Mouse (Mus musculus) liver, embryonic 14.5 days (tissue): ENCODE measurements around the gene Sh3bp4. TPM values are rescaled to one million over a fixed set of nuclear protein-coding genes. Genes with fewer than 3 reads are reported as not detected.

Experiments used
- ATAC-seq: fragments of 200-750 bp; cut with Nextera tagmentation; 2 replicates; pipeline ENCODE4 v1.8.0; 2017; ENCODE audit warnings: moderate number of reproducible peaks, mild to moderate bottlenecking, moderate library complexity; ENCODE audit not compliant: insufficient read depth
- DNase-seq, 3 experiments: peaks; one replicate each; pipeline ENCODE4 v3.0.0-alpha.2; 2012 to 2013; ENCODE audit warnings: low read depth in 3 of 3, low spot score in 3 of 3
- H3K27ac ChIP-seq: fragments of 300-500 bp; sonication (generic); 2 replicates; pipeline ENCODE4 v1.5.1; 2014; ENCODE audit warnings: moderate library complexity, mild to moderate bottlenecking, control low read depth, inconsistent platforms
- H3K27me3 ChIP-seq: fragments of 300-500 bp; sonication (generic); 2 replicates; pipeline ENCODE4 v1.6.1; 2014; ENCODE audit warnings: mild to moderate bottlenecking, low read length, moderate library complexity; ENCODE audit not compliant: control insufficient read depth, insufficient read depth
- H3K36me3 ChIP-seq: fragments of 300-500 bp; sonication (generic); replicated peaks from 2 replicates; pipeline ENCODE4 v1.6.1; 2014; ENCODE audit warnings: low read depth; ENCODE audit not compliant: control insufficient read depth, insufficient read depth
- H3K4me1 ChIP-seq, 2 experiments: fragments of 200-500 bp in 1 of 2; fragments of 300-500 bp in 1 of 2; sonication (generic) in 1 of 2; replicated peaks; 2 replicates each; pipeline ENCODE4 v1.6.1; 2012 to 2014; ENCODE audit warnings: antibody characterized with exemption in 1 of 2, inconsistent platforms in 1 of 2, low read length in 1 of 2; ENCODE audit not compliant: control insufficient read depth in 2 of 2, insufficient read depth in 2 of 2
- H3K4me2 ChIP-seq: fragments of 300-500 bp; sonication (generic); 2 replicates; pipeline ENCODE4 v1.6.1; 2014; ENCODE audit warnings: low read depth, mild to moderate bottlenecking, control low read depth, moderate library complexity
- H3K4me3 ChIP-seq, 2 experiments: fragments of 200-500 bp in 1 of 2; fragments of 300-500 bp in 1 of 2; sonication (generic) in 1 of 2; 2 replicates each; pipeline ENCODE4 v1.5.1; 2012 to 2014; ENCODE audit warnings: low read depth in 2 of 2, low read length in 2 of 2, mild to moderate bottlenecking in 2 of 2, control low read depth in 1 of 2, inconsistent platforms in 1 of 2, moderate library complexity in 1 of 2; ENCODE audit not compliant: insufficient read depth in 1 of 2
- H3K9ac ChIP-seq: fragments of 300-500 bp; sonication (generic); replicated peaks from 2 replicates; pipeline ENCODE4 v1.6.1; 2014; ENCODE audit warnings: mild to moderate bottlenecking, control low read depth, moderate library complexity
- H3K9me3 ChIP-seq: fragments of 300-500 bp; sonication (generic); 2 replicates; pipeline ENCODE4 v1.6.1; 2016; ENCODE audit warnings: low read length, mixed read lengths; ENCODE audit not compliant: control insufficient read depth
- CTCF ChIP-seq: IDR thresholded peaks from 2 replicates; pipeline ENCODE4 v1.5.1; 2016; ENCODE audit warnings: antibody characterized with exemption, low read depth, control low read depth
- EP300 ChIP-seq: IDR thresholded peaks from 2 replicates; pipeline ENCODE4 v1.6.1; 2016; ENCODE audit warnings: antibody characterized with exemption, low read depth
- WGBS: fragments of 180-500 bp; shearing (Covaris S2); extraction: QIAGEN DNeasy Blood & Tissue Kit; methylation state at CpG from one replicate; pipeline ENCODE4 v1.1.7; 2014; ENCODE audit not compliant: insufficient replicate concordance; 5-methylcytosine and 5-hydroxymethylcytosine counted together
- polyA plus RNA-seq, 2 experiments: library from polyadenylated mRNA; depleted of rRNA in 1 of 2; stranded (reverse) in 1 of 2; unstranded in 1 of 2; fragments of >200 nt; fragmentation: Nextera tagmentation in 1 of 2; extraction: Ambion mirVana in 1 of 2; gene quantifications; 2 replicates each; pipeline versions ENCODE4 v1.2.1 to v1.2.3; 2012 to 2014

The Sh3bp4 gene
- polyA plus RNA-seq, 2 experiments: 0.51 to 0.63 TPM

DNA sequence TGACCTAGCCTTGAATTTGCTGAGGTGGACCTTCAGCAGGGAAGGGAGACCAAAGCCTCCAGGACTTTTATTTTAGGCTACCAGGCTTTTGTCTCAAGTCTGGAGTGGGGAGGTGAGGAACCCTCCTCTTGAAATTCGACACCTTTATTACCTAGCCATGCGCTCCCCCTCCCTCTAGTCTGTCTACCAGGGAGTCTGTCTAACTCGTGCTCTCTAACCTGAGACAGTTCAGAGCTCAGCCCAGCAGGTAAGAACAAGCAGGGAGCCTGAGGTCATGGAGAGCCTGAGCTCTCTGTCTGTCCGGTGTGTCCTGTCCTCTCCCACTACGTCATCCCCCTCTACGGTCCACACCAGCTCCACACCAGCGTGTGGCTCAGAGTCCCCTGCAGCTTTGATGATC is 39.6 kb downstream of the Sh3bp4 start:
- Histone ChIP-seq H3K9me3 (no peaks in the 10 kb centered on the region), H3K4me2 (no peak overlapping the region), H3K4me3 (no peak overlapping the region), H3K27ac (no peak overlapping the region), H3K4me1 (peaks cover 0 to 17% of the 10 kb centered on the region in 2 experiments; a peak in 2 of 4 replicates), H3K27me3 (no peaks in the 10 kb centered on the region), H3K36me3 (no peaks in the 10 kb centered on the region), H3K9ac (no peak overlapping the region)
- DNase-seq (no peak), ATAC-seq (no peak)
- 65% methylated on average over 7 of the region's 7 CpGs for WGBS
- TF ChIP-seq EP300 (no peak), CTCF (no peak)

- DNase-seq: no peak
- no peak overlapping the region for H3K27ac ChIP-seq
- no peak for ATAC-seq
- H3K27me3 ChIP-seq: no peaks in the 10 kb centered on the region
- H3K9me3 ChIP-seq: no peaks in the 10 kb centered on the region
- H3K9ac ChIP-seq: no peak overlapping the region
- WGBS: 54% methylated on average over 6 of the region's 6 CpGs
- no peak overlapping the region for H3K4me3 ChIP-seq
- no peaks in the 10 kb centered on the region for H3K36me3 ChIP-seq
- H3K4me1 ChIP-seq: peaks cover 0 to 17% of the 10 kb centered on the region in 2 experiments; a peak in 2 of 4 replicates
- no peak for TF ChIP-seq EP300
- no peak for TF ChIP-seq CTCF
- no peak overlapping the region for H3K4me2 ChIP-seq
These were observed 40.7 kb downstream of the Sh3bp4 start for GRCm38 (mm10) chr1:89110767-89111534.

GRCm38 (mm10) chr1:89112544-89112943 is 42.3 kb downstream of the Sh3bp4 start:
- no peak for ATAC-seq
- Histone ChIP-seq H3K4me3 (no peak overlapping the region), H3K36me3 (no peaks in the 10 kb centered on the region), H3K9ac (no peak overlapping the region), H3K4me2 (no peak overlapping the region), H3K4me1 (peaks cover 0 to 17% of the 10 kb centered on the region in 2 experiments; a peak in 2 of 4 replicates), H3K27me3 (no peaks in the 10 kb centered on the region), H3K27ac (no peak overlapping the region), H3K9me3 (no peaks in the 10 kb centered on the region)
- 59% methylated on average over 1 of the region's 1 CpGs for WGBS
- no peak for DNase-seq
- TF ChIP-seq CTCF (no peak), EP300 (no peak)

DNA sequence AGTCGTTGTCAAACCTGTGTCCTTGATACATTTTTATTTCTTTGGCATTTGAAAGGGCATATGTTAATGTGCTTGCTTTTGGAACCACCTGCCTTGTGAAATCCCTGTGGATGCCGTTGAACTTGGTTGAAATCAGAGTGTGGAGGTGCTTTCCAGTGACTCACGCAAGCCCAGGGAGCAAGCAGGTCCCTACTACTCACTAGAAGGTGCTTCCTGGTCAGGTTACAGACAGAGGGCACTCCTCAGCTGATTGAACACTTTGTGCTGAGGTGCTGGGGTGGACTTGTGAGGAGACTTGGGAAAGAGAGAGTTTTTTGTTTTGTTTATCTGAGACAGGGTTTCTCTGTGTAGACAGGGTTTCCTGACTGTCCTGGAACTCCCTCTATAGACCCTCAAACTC is 43.5 kb downstream of the Sh3bp4 start:
- ATAC-seq (no peak), DNase-seq (no peak)

GRCm38 (mm10) chr1:89117062-89117461 is 46.8 kb downstream of the Sh3bp4 start:
- H3K9ac ChIP-seq: no peak overlapping the region
- H3K27me3 ChIP-seq: no peaks in the 10 kb centered on the region
- H3K4me1 ChIP-seq: no peaks in the 10 kb centered on the region
- no peaks in the 10 kb centered on the region for H3K36me3 ChIP-seq
- no peak overlapping the region for H3K4me3 ChIP-seq
- ATAC-seq: no peak
- 58% methylated on average over 5 of the region's 5 CpGs for WGBS
- DNase-seq: no peak
- TF ChIP-seq EP300: no peak
- TF ChIP-seq CTCF: no peak
- no peak overlapping the region for H3K27ac ChIP-seq
- H3K4me2 ChIP-seq: no peak overlapping the region
- no peaks in the 10 kb centered on the region for H3K9me3 ChIP-seq

More for the DNA sequence above, 43.5 kb downstream of the Sh3bp4 start:
- Histone ChIP-seq H3K4me1 (peaks cover 0 to 5% of the 10 kb centered on the region in 2 experiments; a peak in 1 of 4 replicates), H3K4me3 (no peak overlapping the region), H3K9ac (no peak overlapping the region), H3K27ac (no peak overlapping the region), H3K27me3 (no peaks in the 10 kb centered on the region), H3K9me3 (no peaks in the 10 kb centered on the region), H3K36me3 (no peaks in the 10 kb centered on the region), H3K4me2 (no peak overlapping the region)
- 74% methylated on average over 3 of the region's 3 CpGs for WGBS
- TF ChIP-seq CTCF: no peak
- no peak for TF ChIP-seq EP300
